Mouse (Mus musculus) hindbrain, embryonic 12.5 days (tissue): ENCODE data around the gene Ubl7. TPM values are rescaled to one million over a fixed set of nuclear protein-coding genes. Genes with fewer than 3 reads are reported as not detected.

Experiments used
- ATAC-seq: fragments of 200-750 bp; cut with Nextera tagmentation; 2 replicates; pipeline ENCODE4 v1.8.0; 2017; ENCODE audit warnings: moderate TSS enrichment; ENCODE audit not compliant: low FRiP score
- H3K27ac ChIP-seq: fragments of 300-500 bp; sonication (generic); 2 replicates; pipeline ENCODE4 v1.5.1; 2016; ENCODE audit warnings: mild to moderate bottlenecking
- H3K27me3 ChIP-seq: fragments of 300-500 bp; sonication (generic); 2 replicates; pipeline ENCODE4 v1.6.1; 2016; ENCODE audit warnings: mild to moderate bottlenecking
- H3K36me3 ChIP-seq: fragments of 300-500 bp; sonication (generic); 2 replicates; pipeline ENCODE4 v1.6.1; 2016; ENCODE audit warnings: mild to moderate bottlenecking
- H3K4me1 ChIP-seq: fragments of 300-500 bp; sonication (generic); 2 replicates; pipeline ENCODE4 v1.6.1; 2016
- H3K4me2 ChIP-seq: fragments of 300-500 bp; sonication (generic); replicated peaks from 2 replicates; pipeline ENCODE4 v1.6.1; 2016; ENCODE audit warnings: mild to moderate bottlenecking
- H3K4me3 ChIP-seq: fragments of 300-500 bp; sonication (generic); 2 replicates; pipeline ENCODE4 v1.5.1; 2016; ENCODE audit warnings: mild to moderate bottlenecking
- H3K9ac ChIP-seq: fragments of 300-500 bp; sonication (generic); 2 replicates; pipeline ENCODE4 v1.6.1; 2016; ENCODE audit warnings: mild to moderate bottlenecking, moderate library complexity
- H3K9me3 ChIP-seq: fragments of 300-500 bp; sonication (generic); replicated peaks from 2 replicates; pipeline ENCODE4 v1.6.1; 2016; ENCODE audit warnings: mild to moderate bottlenecking
- WGBS: fragments of 180-500 bp; shearing (Covaris S2); methylation state at CpG from one replicate; pipeline ENCODE4 v1.1.7; 2016; 5-methylcytosine and 5-hydroxymethylcytosine counted together
- polyA plus RNA-seq: library from polyadenylated mRNA; unstranded; fragments of >200 nt; fragmentation: Nextera tagmentation; extraction: Ambion mirVana; gene quantifications from 2 replicates; pipeline ENCODE4 v1.2.1, GENCODE M21; 2016

Gene Ubl7
- polyA plus RNA-seq, 1 experiment from 2014 or later = 143 TPM

DNA sequence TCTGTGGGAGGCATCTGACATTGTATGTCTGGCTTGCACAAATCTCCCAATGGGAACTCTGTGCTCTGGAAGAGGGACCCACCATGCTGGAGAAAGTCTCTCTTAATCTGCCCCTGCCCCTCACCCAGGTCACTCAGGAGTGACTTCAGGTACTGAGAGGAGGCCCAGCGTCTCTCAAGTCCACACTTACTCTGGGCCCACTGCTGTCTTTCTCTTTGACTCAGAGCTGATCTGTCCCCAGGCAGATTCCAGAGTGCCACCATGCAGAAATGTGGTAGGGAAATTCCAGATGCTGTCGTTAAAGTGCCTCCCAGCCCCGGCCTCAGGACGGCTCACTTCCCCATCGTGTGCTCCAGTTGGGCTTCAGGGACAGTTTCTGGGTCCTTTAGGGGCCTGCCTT, 63.4 kb downstream of the Ubl7 start:
- H3K27ac ChIP-seq = no peak overlapping the region
- no peaks in the 10 kb centered on the region for H3K9me3 ChIP-seq
- no peaks in the 10 kb centered on the region for H3K27me3 ChIP-seq
- H3K4me1 ChIP-seq = no peaks in the 10 kb centered on the region
- no peak overlapping the region for H3K4me2 ChIP-seq
- ATAC-seq = no peak
- H3K9ac ChIP-seq = no peak overlapping the region
- H3K4me3 ChIP-seq = no peak overlapping the region
- 84% methylated on average over 5 of the region's 5 CpGs for WGBS
- H3K36me3 ChIP-seq = no peaks in the 10 kb centered on the region

DNA sequence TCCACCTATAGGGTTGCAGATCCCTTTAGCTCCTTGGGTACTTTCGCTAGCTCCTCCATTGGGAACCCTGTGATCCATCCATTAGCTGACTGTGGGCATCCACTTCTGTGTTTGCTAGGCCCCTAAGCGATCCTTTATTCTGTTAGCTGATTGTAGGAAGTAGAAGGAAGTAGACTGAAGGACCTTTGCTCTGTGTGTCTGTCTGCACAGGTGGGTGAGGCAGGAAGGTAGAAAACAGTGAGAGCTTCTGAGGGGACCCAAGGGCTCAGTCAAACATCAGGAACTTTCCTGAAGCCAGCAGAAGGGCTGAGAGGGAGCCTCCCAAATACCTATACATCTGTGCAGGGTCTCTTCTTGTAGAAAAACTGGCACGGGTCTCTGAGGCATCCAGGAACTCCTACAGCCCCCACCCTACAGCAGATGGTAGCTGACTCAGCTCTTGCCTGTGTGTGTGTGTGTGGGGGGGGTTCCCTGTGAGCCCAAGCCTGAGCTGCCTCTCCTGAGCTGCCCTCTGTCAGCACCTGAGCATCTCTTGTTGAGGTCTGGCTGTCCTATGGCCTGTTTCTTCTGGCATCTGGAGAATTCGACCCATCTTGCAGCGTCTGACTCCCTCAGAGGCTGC, 64.5 kb downstream of the Ubl7 start:
- no peak overlapping the region for H3K27ac ChIP-seq
- WGBS = 85% methylated on average over 5 of the region's 5 CpGs
- H3K36me3 ChIP-seq = no peaks in the 10 kb centered on the region
- H3K9ac ChIP-seq = no peak overlapping the region
- no peak for ATAC-seq
- H3K9me3 ChIP-seq = no peaks in the 10 kb centered on the region
- no peaks in the 10 kb centered on the region for H3K4me1 ChIP-seq
- H3K27me3 ChIP-seq = no peaks in the 10 kb centered on the region
- H3K4me2 ChIP-seq = no peak overlapping the region
- H3K4me3 ChIP-seq = no peak overlapping the region

- Histone ChIP-seq H3K9me3 (no peaks in the 10 kb centered on the region), H3K27ac (no peak overlapping the region), H3K4me2 (no peak overlapping the region), H3K27me3 (no peaks in the 10 kb centered on the region), H3K9ac (no peak overlapping the region), H3K36me3 (no peaks in the 10 kb centered on the region), H3K4me1 (no peaks in the 10 kb centered on the region), H3K4me3 (no peak overlapping the region)
- WGBS = 89% methylated on average over 6 of the region's 6 CpGs
- ATAC-seq = no peak
Observed at GRCm38 (mm10) chr9:57978025-57978424, 67.2 kb downstream of the Ubl7 start.

- Histone ChIP-seq H3K4me1 (no peaks in the 10 kb centered on the region), H3K9me3 (no peaks in the 10 kb centered on the region), H3K4me3 (no peak overlapping the region), H3K9ac (no peak overlapping the region), H3K36me3 (no peaks in the 10 kb centered on the region), H3K4me2 (no peak overlapping the region), H3K27ac (no peak overlapping the region), H3K27me3 (no peaks in the 10 kb centered on the region)
- ATAC-seq = no peak
- WGBS = 75% methylated on average over 3 of the region's 3 CpGs
Observed at GRCm38 (mm10) chr9:57978858-57979257, 68.1 kb downstream of the Ubl7 start.

Other genes starting within 250 kb of the Ubl7 start
- gene Cyp1a2, start 227.3 kb upstream of the Ubl7 start, polyA plus RNA-seq = not detected in 2 replicates
- 0.12 TPM in 1 of 2 replicates, not detected in the other for gene Cyp1a1, start 223.1 kb upstream of the Ubl7 start, polyA plus RNA-seq
- 39.4 and 40.3 TPM in 2 replicates for gene Edc3, start 202.4 kb upstream of the Ubl7 start, polyA plus RNA-seq
- 81.8 and 82.5 TPM in 2 replicates for gene Clk3, start 145.1 kb upstream of the Ubl7 start, polyA plus RNA-seq
- 19.0 and 22.9 TPM in 2 replicates for gene Arid3b, start 74.2 kb upstream of the Ubl7 start, polyA plus RNA-seq
- 1.0 and 1.7 TPM in 2 replicates for gene Sema7a, start 29.1 kb downstream of the Ubl7 start, polyA plus RNA-seq
- 0.17 and 0.38 TPM in 2 replicates for gene Cyp11a1, start 95.4 kb downstream of the Ubl7 start, polyA plus RNA-seq
- gene Stra6, start 152.8 kb downstream of the Ubl7 start, polyA plus RNA-seq = 14.8 and 17.6 TPM in 2 replicates
- gene Ccdc33, start 207.8 kb downstream of the Ubl7 start, polyA plus RNA-seq = 1.0 and 1.5 TPM in 2 replicates